Mouse (Mus musculus) cerebellum, adult 2 months (tissue): Measurements from ENCODE around the gene Wscd2. TPM values are rescaled to one million over a fixed set of nuclear protein-coding genes. Genes with fewer than 3 reads are reported as not detected.

Source experiments
- DNase-seq, 2 experiments: peaks; one replicate each; pipeline ENCODE4 v3.0.0; 2021
- H3K27ac ChIP-seq: fragments of 200-500 bp; 2 replicates; pipeline ENCODE4 v1.5.1; 2012; ENCODE audit warnings: low read length, control low read depth, inconsistent platforms; ENCODE audit not compliant: insufficient read depth
- H3K27me3 ChIP-seq: fragments of 200-500 bp; 2 replicates; pipeline ENCODE4 v1.6.1; 2012; ENCODE audit warnings: inconsistent platforms, mild to moderate bottlenecking, low read length, moderate library complexity; ENCODE audit not compliant: control insufficient read depth, insufficient read depth
- H3K4me1 ChIP-seq: fragments of 200-500 bp; 2 replicates; pipeline ENCODE4 v1.6.1; 2011; ENCODE audit warnings: low read length; ENCODE audit not compliant: control insufficient read depth, insufficient read depth
- H3K4me3 ChIP-seq: fragments of 200-500 bp; replicated peaks from 2 replicates; pipeline ENCODE3; 2011; ENCODE audit warnings: mild to moderate bottlenecking, low read depth, low read length, control low read depth; ENCODE audit not compliant: insufficient read depth
- CTCF ChIP-seq: fragments of 200-500 bp; IDR thresholded peaks from 2 replicates; pipeline ENCODE4 v1.5.1; 2011; ENCODE audit warnings: low read depth, mild to moderate bottlenecking, control low read depth, low read length, moderate library complexity, borderline replicate concordance; ENCODE audit not compliant: insufficient read depth
- POLR2A ChIP-seq: fragments of 200-500 bp; IDR thresholded peaks from 2 replicates; pipeline ENCODE4 v1.6.1; 2011; ENCODE audit warnings: low read length, control low read depth, borderline replicate concordance; ENCODE audit not compliant: insufficient read depth
- WGBS: fragments of 180-500 bp; shearing (Covaris S2); methylation state at CpG from one replicate; pipeline ENCODE4 v1.1.7; 2018; 5-methylcytosine and 5-hydroxymethylcytosine counted together
- polyA plus RNA-seq: library from polyadenylated mRNA; depleted of rRNA; stranded (reverse); fragments of >200 nt; gene quantifications from 2 replicates; pipeline ENCODE4 v1.2.3, GENCODE M21; 2012

The Wscd2 gene
- polyA plus RNA-seq, 1 experiment, result 113 TPM

GRCm38 (mm10) chr5:113600803-113601202, 110.7 kb downstream of the Wscd2 start:
- Histone ChIP-seq H3K27me3 (no peaks in the 10 kb centered on the region), H3K4me3 (no peak overlapping the region), H3K4me1 (peaks cover 6% of the 10 kb centered on the region; the same call in 1 of the 2 replicates), H3K27ac (no peak overlapping the region)
- WGBS, result 94% methylated on average over 4 of the region's 4 CpGs
- no peak for DNase-seq
- TF ChIP-seq CTCF, result no peak
- TF ChIP-seq POLR2A, result no peak

GRCm38 (mm10) chr5:113603471-113603870, 113.3 kb downstream of the Wscd2 start:
- no peak for DNase-seq
- Histone ChIP-seq H3K4me1 (peaks cover 25% of the 10 kb centered on the region), H3K4me3 (no peak overlapping the region), H3K27ac (no peak overlapping the region), H3K27me3 (no peaks in the 10 kb centered on the region)
- 47% methylated on average over 9 of the region's 9 CpGs for WGBS
- TF ChIP-seq CTCF (no peak), POLR2A (no peak)

GRCm38 (mm10) chr5:113604758-113605157, 114.6 kb downstream of the Wscd2 start:
- no peak overlapping the region for H3K4me3 ChIP-seq
- H3K27ac ChIP-seq, result no peak overlapping the region
- WGBS, result 97% methylated on average over 4 of the region's 4 CpGs
- TF ChIP-seq CTCF (no peak), POLR2A (no peak)
- H3K27me3 ChIP-seq, result no peaks in the 10 kb centered on the region
- DNase-seq, result no peak
- H3K4me1 ChIP-seq, result peaks cover 35% of the 10 kb centered on the region

GRCm38 (mm10) chr5:113606121-113606520, 116.0 kb downstream of the Wscd2 start:
- H3K4me1 ChIP-seq, result peaks cover 49% of the 10 kb centered on the region
- no peak for TF ChIP-seq CTCF
- TF ChIP-seq POLR2A, result no peak
- H3K27me3 ChIP-seq, result no peaks in the 10 kb centered on the region
- no peak overlapping the region for H3K27ac ChIP-seq
- DNase-seq, result no peak
- WGBS, result 77% methylated on average over 3 of the region's 3 CpGs
- no peak overlapping the region for H3K4me3 ChIP-seq

- DNase-seq, result no peak
- Histone ChIP-seq H3K4me3 (no peak overlapping the region), H3K27ac (no peak overlapping the region), H3K27me3 (no peaks in the 10 kb centered on the region), H3K4me1 (peaks cover 53% of the 10 kb centered on the region)
- WGBS, result 53% methylated on average over 8 of the region's 8 CpGs
- TF ChIP-seq POLR2A (no peak), CTCF (no peak)
These were observed 117.0 kb downstream of the Wscd2 start for GRCm38 (mm10) chr5:113606961-113607785.

GRCm38 (mm10) chr5:113607941-113608431, 117.9 kb downstream of the Wscd2 start:
- no peak overlapping the region for H3K27ac ChIP-seq
- H3K27me3 ChIP-seq, result no peaks in the 10 kb centered on the region
- TF ChIP-seq POLR2A (no peak), CTCF (no peak)
- H3K4me1 ChIP-seq, result peaks cover 53% of the 10 kb centered on the region
- WGBS, result 29% methylated on average over 13 of the region's 13 CpGs
- DNase-seq, result no peak
- H3K4me3 ChIP-seq, result no peak overlapping the region

GRCm38 (mm10) chr5:113608511-113608910, 118.4 kb downstream of the Wscd2 start:
- Histone ChIP-seq H3K4me3 (no peak overlapping the region), H3K27ac (no peak overlapping the region), H3K4me1 (peaks cover 48% of the 10 kb centered on the region), H3K27me3 (no peaks in the 10 kb centered on the region)
- WGBS, result 89% methylated on average over 8 of the region's 8 CpGs
- no peak for DNase-seq
- TF ChIP-seq CTCF (no peak), POLR2A (no peak)

- WGBS, result 82% methylated on average over 5 of the region's 5 CpGs
- Histone ChIP-seq H3K4me1 (peaks cover 48% of the 10 kb centered on the region), H3K27me3 (no peaks in the 10 kb centered on the region), H3K27ac (no peak overlapping the region), H3K4me3 (no peak overlapping the region)
- DNase-seq, result no peak
- TF ChIP-seq POLR2A, result no peak
- no peak for TF ChIP-seq CTCF
These were observed 119.8 kb downstream of the Wscd2 start for GRCm38 (mm10) chr5:113609891-113610290.
